Mouse (Mus musculus) neutrophil, adult 65 days (primary cell): ENCODE measurements around the gene Ugt1a5. TPM values are rescaled to one million over a fixed set of nuclear protein-coding genes. Genes with fewer than 3 reads are reported as not detected.

Experiments
- total RNA-seq: library from RNA; stranded (reverse); gene quantifications from 2 replicates; pipeline ENCODE4 v1.2.4, GENCODE M21; 2023

The Ugt1a5 gene
- 11.7 and 27.4 TPM in 2 replicates for total RNA-seq

GRCm38 (mm10) chr1:88165711-88166110 is at the start of gene Ugt1a5:
Gene Ugt1a5 (plus strand): TSS chr1:88166012.

DNA sequence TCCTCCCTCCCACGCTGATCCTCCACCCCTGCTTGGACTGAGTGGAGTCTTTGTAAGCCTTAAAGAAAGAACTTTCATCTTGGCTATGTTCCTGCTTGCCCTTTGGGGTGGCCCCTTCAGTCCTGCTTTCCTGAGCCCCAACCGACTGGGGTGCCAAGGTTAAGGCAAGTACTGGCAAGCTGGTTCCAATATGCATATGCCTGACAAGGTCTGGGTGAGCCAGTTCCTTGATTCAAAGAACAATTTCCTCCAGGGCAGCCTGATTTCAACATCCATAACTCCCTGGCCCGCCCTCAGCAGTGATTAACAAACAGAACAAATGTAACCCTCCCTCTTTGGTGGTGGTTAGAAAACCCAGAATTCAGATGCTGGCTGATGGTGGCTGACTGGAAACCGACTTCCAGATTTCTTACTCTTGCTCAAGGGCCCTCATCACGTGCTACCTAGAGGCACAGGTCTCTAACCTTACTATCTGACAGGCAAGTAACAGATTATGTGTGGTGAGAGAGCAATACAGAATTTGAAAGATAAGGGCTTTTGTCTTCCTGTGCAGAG is 31.3 kb upstream of the Ugt1a5 start, which contains the start of gene Ugt1a6a:
TSS of gene Ugt1a6a (plus strand) at position 353 of the 555 bp plus-strand sequence.

GRCm38 (mm10) chr1:88200456-88200855 is 34.6 kb downstream of the Ugt1a5 start, which contains the start of gene Ugt1a2:
Gene Ugt1a2 (plus strand): TSS chr1:88200601.

GRCm38 (mm10) chr1:88205294-88205922 is 39.6 kb downstream of the Ugt1a5 start, which contains the start of gene Dnajb3:
Gene Dnajb3 (minus strand): TSS chr1:88205782.

GRCm38 (mm10) chr1:88211812-88212211 is 46.0 kb downstream of the Ugt1a5 start, which contains the start of gene Ugt1a1:
Gene Ugt1a1 (plus strand): TSS chr1:88211959.

GRCm38 (mm10) chr1:88226670-88227379 is 61.0 kb downstream of the Ugt1a5 start, which contains the start of gene Mroh2a:
Gene Mroh2a (plus strand): TSS chr1:88226986.

Other genes with a start within 250 kb of the Ugt1a5 start
- gene Usp40, start 157.5 kb upstream of the Ugt1a5 start, total RNA-seq, result 3.2 and 3.9 TPM in 2 replicates
- not detected in 2 replicates for gene Ugt1a10, start 110.6 kb upstream of the Ugt1a5 start, total RNA-seq
- gene Ugt1a9, start 95.2 kb upstream of the Ugt1a5 start, total RNA-seq, result not detected in 2 replicates
- gene Ugt1a8, start 78.2 kb upstream of the Ugt1a5 start, total RNA-seq, result not detected in 2 replicates
- gene Ugt1a7c, start 71.0 kb upstream of the Ugt1a5 start, total RNA-seq, result 99.6 and 115 TPM in 2 replicates
- gene Ugt1a6b, start 62.8 kb upstream of the Ugt1a5 start, total RNA-seq, result 35.0 and 48.8 TPM in 2 replicates
- gene Ugt1a6a, start 31.2 kb upstream of the Ugt1a5 start, total RNA-seq, result 30.4 and 41.7 TPM in 2 replicates
- gene Ugt1a2, start 34.6 kb downstream of the Ugt1a5 start, total RNA-seq, result 7.4 and 19.5 TPM in 2 replicates
- gene Dnajb3, start 39.8 kb downstream of the Ugt1a5 start, total RNA-seq, result not detected in 2 replicates
- gene Ugt1a1, start 45.9 kb downstream of the Ugt1a5 start, total RNA-seq, result 9.2 and 16.8 TPM in 2 replicates
- 1.9 and 3.9 TPM in 2 replicates for gene Mroh2a, start 61.0 kb downstream of the Ugt1a5 start, total RNA-seq
- 194 and 233 TPM in 2 replicates for gene Hjurp, start 111.6 kb downstream of the Ugt1a5 start, total RNA-seq
- not detected in 2 replicates for gene Trpm8, start 111.6 kb downstream of the Ugt1a5 start, total RNA-seq
- gene Spp2, start 240.9 kb downstream of the Ugt1a5 start, total RNA-seq, result not detected in 2 replicates